Mouse (Mus musculus) hematopoietic stem cell, adult 5-6 weeks (primary cell): ENCODE measurements around the gene 1700047I17Rik2. TPM values are rescaled to one million over a fixed set of nuclear protein-coding genes. Genes with fewer than 3 reads are reported as not detected.
"Not testable (repeated sequence)": the region's sequence is repeated elsewhere in the genome, so short reads cannot be mapped to it uniquely, and the experiment has no call there.

ENCODE experiments used
- ATAC-seq, 2 experiments: fragments of 125-278 bp in 1 of 2; replicated peaks in 1 of 2; 2 replicates each; pipeline ENCODE4 v1.8.0; 2016 to 2017; ENCODE audit warnings: inconsistent platforms in 2 of 2, mild to moderate bottlenecking in 2 of 2, moderate number of reproducible peaks in 2 of 2, low read depth in 1 of 2, moderate TSS enrichment in 1 of 2; ENCODE audit not compliant: low FRiP score in 2 of 2, poor library complexity in 2 of 2, severe bottlenecking in 2 of 2, insufficient read depth in 1 of 2, low TSS enrichment in 1 of 2
- total RNA-seq: library from RNA; stranded (forward); fragments of 172-1452, 232-1000 nt; gene quantifications from 2 replicates; pipeline ENCODE4 v1.2.3, GENCODE M21; 2017

1700047I17Rik2 gene
- total RNA-seq: 3.0 TPM in 1 of 2 replicates, not detected in the other

- peak; percentile 92 to 95 for ATAC-seq
These were observed at the start of gene 1700047I17Rik2 for GRCm38 (mm10) chr12:55199306-55199705. Gene 1700047I17Rik2 (plus strand): TSS chr12:55199592.

GRCm38 (mm10) chr12:55154559-55155448, 44.6 kb upstream of the 1700047I17Rik2 start, which contains the start of gene Srp54b:
Gene Srp54b (plus strand): TSS chr12:55155104.
- peak; percentile 92 to 93 for ATAC-seq

GRCm38 (mm10) chr12:55155449-55155783, 44.0 kb upstream of the 1700047I17Rik2 start:
- peak; percentile 14 to 43; a peak in 3 of 4 replicates for ATAC-seq

- ATAC-seq: not testable (repeated sequence)
These were observed 32.3 kb upstream of the 1700047I17Rik2 start for GRCm38 (mm10) chr12:55167034-55167557.

DNA sequence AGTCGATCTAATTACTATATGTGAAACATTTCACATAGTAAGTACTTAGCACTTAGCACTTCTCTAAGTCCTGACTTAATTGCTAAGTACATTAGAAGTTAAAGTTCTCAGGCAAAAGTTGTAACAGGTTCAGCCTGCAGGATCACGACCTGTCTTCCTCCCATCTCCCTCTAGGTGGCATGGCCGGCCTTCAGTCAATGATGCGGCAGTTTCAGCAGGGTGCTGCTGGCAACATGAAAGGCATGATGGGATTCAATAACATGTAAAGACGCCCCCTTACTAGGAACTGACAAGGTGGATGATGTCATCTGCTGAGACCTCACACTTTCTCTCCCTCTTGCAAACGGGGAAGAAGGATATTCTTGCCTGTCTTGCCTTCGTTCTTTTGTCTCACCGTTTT, 11.7 kb upstream of the 1700047I17Rik2 start:
- ATAC-seq: peak; percentile 72 to 76

- not testable (repeated sequence) for ATAC-seq
These were observed 10.3 kb upstream of the 1700047I17Rik2 start for GRCm38 (mm10) chr12:55189127-55189526.

DNA sequence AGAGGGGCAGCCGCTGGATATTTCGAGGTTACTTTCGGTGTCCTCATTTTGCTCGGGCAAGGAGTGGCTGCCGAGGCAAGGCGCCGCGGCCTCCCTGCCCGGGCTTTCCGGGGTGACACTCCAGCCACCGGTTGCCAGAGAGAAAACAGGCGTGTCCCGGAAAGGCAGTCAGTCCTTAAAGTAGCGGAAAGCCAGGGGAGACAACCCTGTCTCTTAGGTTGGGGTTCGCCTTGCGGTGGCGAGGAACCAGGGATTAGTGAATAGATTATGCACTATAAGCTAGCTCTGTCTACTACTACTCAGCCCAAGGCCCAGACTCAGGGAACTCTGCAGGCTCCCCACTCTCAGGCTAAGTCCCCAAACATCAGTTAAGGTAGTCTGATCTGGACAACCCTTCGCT, 407 bp downstream of the 1700047I17Rik2 start:
- peak; percentile 15 to 49; a peak in 3 of 4 replicates for ATAC-seq

GRCm38 (mm10) chr12:55212944-55213343, 13.6 kb downstream of the 1700047I17Rik2 start:
- ATAC-seq: not testable (repeated sequence)

GRCm38 (mm10) chr12:55229626-55230519, 30.5 kb downstream of the 1700047I17Rik2 start, which contains the start of gene Srp54c:
Gene Srp54c (plus strand): TSS chr12:55230168.
- ATAC-seq: peak; percentile 93 to 95

DNA sequence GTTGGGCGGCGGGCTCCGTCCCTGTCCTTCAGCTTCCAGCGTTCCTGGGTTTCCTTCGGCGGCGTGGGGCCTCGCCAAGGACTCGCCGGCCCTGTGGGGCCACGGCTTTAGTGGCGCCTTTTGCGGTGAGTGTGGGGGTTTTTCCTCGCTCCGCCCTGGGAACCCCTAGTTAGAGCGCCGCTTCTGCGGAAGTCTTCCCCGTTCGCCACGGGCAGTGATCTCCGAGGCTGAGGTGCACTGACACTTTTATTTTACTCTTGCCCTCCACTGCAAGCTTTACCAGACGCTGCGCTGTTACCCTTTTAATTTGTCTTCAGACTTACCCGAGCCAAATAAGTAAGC, 31.1 kb downstream of the 1700047I17Rik2 start:
- peak; percentile 2 to 29; a peak in 3 of 4 replicates for ATAC-seq

DNA sequence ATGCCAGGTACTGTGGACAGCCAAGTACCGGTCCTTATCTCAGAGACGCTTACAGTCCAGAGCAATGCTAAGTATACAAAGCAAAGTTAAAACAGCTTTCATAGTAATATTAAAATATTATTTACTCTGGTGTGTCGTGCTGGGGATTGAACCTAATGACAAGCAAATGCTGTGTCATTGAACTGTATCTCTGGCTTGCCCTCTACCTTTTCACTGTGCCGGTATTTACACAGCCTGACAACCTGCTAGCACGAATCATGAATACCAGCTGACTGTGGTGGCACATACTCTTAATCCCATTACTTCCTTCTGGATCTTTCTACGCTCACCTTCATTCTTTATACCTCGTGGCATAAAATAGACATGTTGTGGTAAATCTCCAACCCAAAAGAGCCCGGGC, 42.9 kb downstream of the 1700047I17Rik2 start:
- not testable (repeated sequence) for ATAC-seq

- peak; percentile 72 to 81 for ATAC-seq
These were observed 62.6 kb downstream of the 1700047I17Rik2 start for GRCm38 (mm10) chr12:55261950-55262349.

- not testable (repeated sequence) for ATAC-seq
These were observed 64.0 kb downstream of the 1700047I17Rik2 start for GRCm38 (mm10) chr12:55263385-55263784.

Other genes with a start within 250 kb of the 1700047I17Rik2 start
- gene Gm20403, start 213.1 kb upstream of the 1700047I17Rik2 start, total RNA-seq: not detected in 2 replicates
- 66.6 and 74.0 TPM in 2 replicates for gene Baz1a, start 185.2 kb upstream of the 1700047I17Rik2 start, total RNA-seq
- 7.3 and 9.9 TPM in 2 replicates for gene 2700097O09Rik, start 119.5 kb upstream of the 1700047I17Rik2 start, total RNA-seq
- gene Srp54a, start 119.3 kb upstream of the 1700047I17Rik2 start, total RNA-seq: 131 and 262 TPM in 2 replicates
- 14.3 and 21.1 TPM in 2 replicates for gene Fam177a, start 75.1 kb upstream of the 1700047I17Rik2 start, total RNA-seq
- 35.8 and 71.0 TPM in 2 replicates for gene Srp54b, start 44.5 kb upstream of the 1700047I17Rik2 start, total RNA-seq
- 93.1 and 110 TPM in 2 replicates for gene Srp54c, start 30.6 kb downstream of the 1700047I17Rik2 start, total RNA-seq
- gene 1110008L16Rik, start 100.0 kb downstream of the 1700047I17Rik2 start, total RNA-seq: 25.1 and 29.5 TPM in 2 replicates
- 26.2 and 30.3 TPM in 2 replicates for gene Ppp2r3c, start 103.4 kb downstream of the 1700047I17Rik2 start, total RNA-seq
- gene Psma6, start 184.6 kb downstream of the 1700047I17Rik2 start, total RNA-seq: 263 and 280 TPM in 2 replicates